Mouse (Mus musculus): Measurements from ENCODE around the gene Mctp2.

DNA sequence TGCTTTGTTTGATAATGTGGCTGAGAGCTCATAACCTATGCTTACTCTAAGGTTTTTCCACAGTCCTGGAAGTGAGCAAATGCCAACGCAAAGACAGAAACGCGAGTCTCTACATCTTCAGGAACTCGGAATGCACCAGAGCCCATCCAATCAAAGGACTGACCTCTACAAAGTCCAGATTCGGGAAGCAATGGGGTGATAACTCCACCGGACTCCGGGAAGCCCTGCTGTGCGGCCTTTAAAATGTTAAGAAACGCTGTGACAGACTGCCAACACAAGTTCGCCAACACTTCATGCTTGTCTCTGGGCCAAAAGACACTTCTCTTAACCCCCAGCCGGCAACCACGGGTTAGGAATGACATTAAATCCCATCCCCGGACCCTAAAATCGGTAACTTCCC lies 437 bp downstream of the Mctp2 start:
- TF ChIP-seq CTCF (IDR thresholded peaks at IDR 0.05 in 2 of 3, conservative IDR thresholded peaks at IDR 0.05 in 1 of 3; ENCODE audit: control insufficient read depth in 1 of 3, insufficient read depth in 1 of 3, low read depth in 2 of 3, low read length in 3 of 3, poor library complexity in 1 of 3, severe bottlenecking in 1 of 3) = no peak
- TF ChIP-seq MAFK (IDR thresholded peaks at IDR 0.05; ENCODE audit: borderline replicate concordance, low read depth, low read length) = no peak
- TF ChIP-seq POLR2A (IDR thresholded peaks at IDR 0.05; ENCODE audit: control insufficient read depth in 1 of 2, insufficient read depth in 1 of 2, low read depth in 1 of 2, low read length in 2 of 2, poor library complexity in 1 of 2) = no peak
- no peak for TF ChIP-seq GATA1 (IDR thresholded peaks at IDR 0.05; ENCODE audit: low read depth, low read length)
- no peak for TF ChIP-seq CHD2 (IDR thresholded peaks at IDR 0.05; ENCODE audit: low read length)
- TF ChIP-seq ELF1 (IDR thresholded peaks at IDR 0.05; ENCODE audit: low read depth, low read length) = no peak
- no peak for TF ChIP-seq TAL1 (IDR thresholded peaks at IDR 0.05; ENCODE audit: low read length)
- TF ChIP-seq TCF12 (IDR thresholded peaks at IDR 0.05; ENCODE audit: low read depth, low read length) = no peak
- no peak for TF ChIP-seq MEF2A (IDR thresholded peaks at IDR 0.05; ENCODE audit: extremely low read depth, insufficient replicate concordance, low read depth, low read length, poor library complexity, severe bottlenecking)
- no peak for TF ChIP-seq E2F4 (IDR thresholded peaks at IDR 0.05; ENCODE audit: borderline replicate concordance, low read depth, low read length)
- TF ChIP-seq GABPA (IDR thresholded peaks at IDR 0.05; ENCODE audit: low read depth, low read length) = no peak
